Mouse (Mus musculus): ENCODE data around the gene Rnase1. TPM values are rescaled to one million over a fixed set of nuclear protein-coding genes. Genes with fewer than 3 reads are reported as not detected.

Rnase1 gene
- polyA plus RNA-seq, 1 experiment = 47.1 TPM

- TF ChIP-seq POLR2A (IDR thresholded peaks at IDR 0.05; ENCODE audit: low read depth, low read length) (no peak), CTCF (IDR thresholded peaks at IDR 0.05; ENCODE audit: extremely low read depth, insufficient read length, insufficient replicate concordance, low read depth, low read length) (no peak)
- Histone ChIP-seq H3K27ac (ENCODE audit: insufficient read depth, low read depth, low read length) (0 out of 2 replicates have a peak overlapping the region, but pooled peaks have one; percentile 26), H3K27me3 (ENCODE audit: control insufficient read depth, insufficient read depth, low read length) (no peaks in the 10 kb centered on the region), H3K36me3 (ENCODE audit: control insufficient read depth, insufficient read depth, low read length) (no peaks in the 10 kb centered on the region), H3K4me1 (ENCODE audit: control insufficient read depth, insufficient read depth, insufficient read length, low read length) (peaks cover 38% of the 10 kb centered on the region), H3K4me3 (ENCODE audit: low read depth, low read length) (no peak overlapping the region)
- WGBS = 28% methylated on average over 6 of the region's 6 CpGs
Measured at GRCm38 (mm10) chr14:51145521-51145920, 1.1 kb downstream of the Rnase1 start.

DNA sequence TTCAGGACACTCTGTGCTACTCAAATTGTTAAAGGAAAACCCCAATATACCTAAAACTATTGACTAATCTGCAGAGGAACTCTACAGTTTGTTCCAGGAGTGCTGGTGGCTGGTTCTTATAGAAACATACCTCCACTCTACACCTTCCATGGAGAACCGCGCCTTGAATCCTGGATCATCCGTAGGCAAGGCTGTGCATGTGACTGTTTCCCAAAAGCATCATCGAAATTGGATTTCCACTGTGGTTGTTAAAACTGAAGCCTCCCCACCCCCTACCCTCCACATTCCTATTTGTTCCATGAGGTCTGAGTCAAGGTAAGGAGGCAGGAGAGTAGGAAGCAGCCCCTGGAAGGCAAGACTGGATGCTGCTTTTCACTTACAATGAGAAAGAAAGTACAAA is 2.1 kb downstream of the Rnase1 start:
- H3K36me3 ChIP-seq (ENCODE audit: control insufficient read depth, insufficient read depth, low read length) = no peaks in the 10 kb centered on the region
- no peak for TF ChIP-seq POLR2A (IDR thresholded peaks at IDR 0.05; ENCODE audit: low read depth, low read length)
- TF ChIP-seq CTCF (IDR thresholded peaks at IDR 0.05; ENCODE audit: extremely low read depth, insufficient read length, insufficient replicate concordance, low read depth, low read length) = no peak
- WGBS = 89% methylated on average over 4 of the region's 4 CpGs
- peaks cover 37% of the 10 kb centered on the region for H3K4me1 ChIP-seq (ENCODE audit: control insufficient read depth, insufficient read depth, insufficient read length, low read length)
- H3K27me3 ChIP-seq (ENCODE audit: control insufficient read depth, insufficient read depth, low read length) = no peaks in the 10 kb centered on the region
- H3K4me3 ChIP-seq (ENCODE audit: low read depth, low read length) = no peak overlapping the region
- H3K27ac ChIP-seq (ENCODE audit: insufficient read depth, low read depth, low read length) = no peak overlapping the region

DNA sequence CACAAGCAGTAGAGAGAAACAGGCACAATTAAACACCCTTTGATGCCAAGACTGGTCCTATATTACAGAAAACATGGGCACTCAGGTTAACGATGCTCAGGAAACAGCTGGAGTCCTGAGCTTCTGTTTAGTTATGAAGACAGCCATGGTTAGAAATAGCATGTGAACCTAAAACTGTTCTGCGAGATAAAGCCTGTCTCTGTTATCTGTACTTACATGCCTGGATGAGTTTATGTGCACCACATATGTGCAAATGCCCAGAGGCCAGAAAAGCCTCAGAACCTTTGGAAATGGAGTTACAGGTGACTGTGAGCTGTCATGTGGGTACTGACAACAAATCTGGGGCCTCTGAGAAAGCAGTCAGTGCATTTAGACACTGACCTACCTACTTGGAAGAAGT is 2.6 kb downstream of the Rnase1 start:
- WGBS = 31% methylated on average over 2 of the region's 2 CpGs

GRCm38 (mm10) chr14:51143287-51143686 is 3.3 kb downstream of the Rnase1 start:
- no peaks in the 10 kb centered on the region for H3K36me3 ChIP-seq (ENCODE audit: control insufficient read depth, insufficient read depth, low read length)
- WGBS = 16% methylated on average over 4 of the region's 4 CpGs

More for the DNA sequence above, 2.6 kb downstream of the Rnase1 start:
- no peak for TF ChIP-seq CTCF (IDR thresholded peaks at IDR 0.05; ENCODE audit: extremely low read depth, insufficient read length, insufficient replicate concordance, low read depth, low read length)
- no peak for TF ChIP-seq POLR2A (IDR thresholded peaks at IDR 0.05; ENCODE audit: low read depth, low read length)
- H3K27me3 ChIP-seq (ENCODE audit: control insufficient read depth, insufficient read depth, low read length) = no peaks in the 10 kb centered on the region
- no peaks in the 10 kb centered on the region for H3K36me3 ChIP-seq (ENCODE audit: control insufficient read depth, insufficient read depth, low read length)
- no peak overlapping the region for H3K4me3 ChIP-seq (ENCODE audit: low read depth, low read length)
- H3K27ac ChIP-seq (ENCODE audit: insufficient read depth, low read depth, low read length) = no peak overlapping the region
- H3K4me1 ChIP-seq (ENCODE audit: control insufficient read depth, insufficient read depth, insufficient read length, low read length) = peaks cover 37% of the 10 kb centered on the region

GRCm38 (mm10) chr14:51142568-51142967 is 4.0 kb downstream of the Rnase1 start:
- H3K4me1 ChIP-seq (ENCODE audit: control insufficient read depth, insufficient read depth, insufficient read length, low read length) = peaks cover 24% of the 10 kb centered on the region
- 68% methylated on average over 3 of the region's 3 CpGs for WGBS
- no peaks in the 10 kb centered on the region for H3K27me3 ChIP-seq (ENCODE audit: control insufficient read depth, insufficient read depth, low read length)
- no peaks in the 10 kb centered on the region for H3K36me3 ChIP-seq (ENCODE audit: control insufficient read depth, insufficient read depth, low read length)
- no peak overlapping the region for H3K4me3 ChIP-seq (ENCODE audit: low read depth, low read length)
- TF ChIP-seq POLR2A (IDR thresholded peaks at IDR 0.05; ENCODE audit: low read depth, low read length) = no peak
- TF ChIP-seq CTCF (IDR thresholded peaks at IDR 0.05; ENCODE audit: extremely low read depth, insufficient read length, insufficient replicate concordance, low read depth, low read length) = no peak
- no peak overlapping the region for H3K27ac ChIP-seq (ENCODE audit: insufficient read depth, low read depth, low read length)

More at GRCm38 (mm10) chr14:51143287-51143686, 3.3 kb downstream of the Rnase1 start:
- H3K27ac ChIP-seq (ENCODE audit: insufficient read depth, low read depth, low read length) = no peak overlapping the region
- TF ChIP-seq CTCF (IDR thresholded peaks at IDR 0.05; ENCODE audit: extremely low read depth, insufficient read length, insufficient replicate concordance, low read depth, low read length) (no peak), POLR2A (IDR thresholded peaks at IDR 0.05; ENCODE audit: low read depth, low read length) (no peak)
- peaks cover 31% of the 10 kb centered on the region for H3K4me1 ChIP-seq (ENCODE audit: control insufficient read depth, insufficient read depth, insufficient read length, low read length)
- H3K27me3 ChIP-seq (ENCODE audit: control insufficient read depth, insufficient read depth, low read length) = no peaks in the 10 kb centered on the region
- H3K4me3 ChIP-seq (ENCODE audit: low read depth, low read length) = no peak overlapping the region

GRCm38 (mm10) chr14:51142119-51142518 is 4.5 kb downstream of the Rnase1 start:
- WGBS = 70% methylated on average over 4 of the region's 4 CpGs

GRCm38 (mm10) chr14:51140342-51140741 is 6.2 kb downstream of the Rnase1 start:
- TF ChIP-seq CTCF (IDR thresholded peaks at IDR 0.05; ENCODE audit: extremely low read depth, insufficient read length, insufficient replicate concordance, low read depth, low read length) = no peak
- no peak for TF ChIP-seq POLR2A (IDR thresholded peaks at IDR 0.05; ENCODE audit: low read depth, low read length)

More at GRCm38 (mm10) chr14:51142119-51142518, 4.5 kb downstream of the Rnase1 start:
- H3K4me3 ChIP-seq (ENCODE audit: low read depth, low read length) = no peak overlapping the region
- no peaks in the 10 kb centered on the region for H3K36me3 ChIP-seq (ENCODE audit: control insufficient read depth, insufficient read depth, low read length)
- H3K4me1 ChIP-seq (ENCODE audit: control insufficient read depth, insufficient read depth, insufficient read length, low read length) = peaks cover 22% of the 10 kb centered on the region
- no peak overlapping the region for H3K27ac ChIP-seq (ENCODE audit: insufficient read depth, low read depth, low read length)
- no peak for TF ChIP-seq CTCF (IDR thresholded peaks at IDR 0.05; ENCODE audit: extremely low read depth, insufficient read length, insufficient replicate concordance, low read depth, low read length)
- TF ChIP-seq POLR2A (IDR thresholded peaks at IDR 0.05; ENCODE audit: low read depth, low read length) = no peak
- H3K27me3 ChIP-seq (ENCODE audit: control insufficient read depth, insufficient read depth, low read length) = no peaks in the 10 kb centered on the region

More at GRCm38 (mm10) chr14:51140342-51140741, 6.2 kb downstream of the Rnase1 start:
- no peaks in the 10 kb centered on the region for H3K27me3 ChIP-seq (ENCODE audit: control insufficient read depth, insufficient read depth, low read length)
- no peaks in the 10 kb centered on the region for H3K36me3 ChIP-seq (ENCODE audit: control insufficient read depth, insufficient read depth, low read length)
- H3K4me3 ChIP-seq (ENCODE audit: low read depth, low read length) = no peak overlapping the region
- no peak overlapping the region for H3K27ac ChIP-seq (ENCODE audit: insufficient read depth, low read depth, low read length)
- WGBS = 47% methylated on average over 2 of the region's 2 CpGs
- H3K4me1 ChIP-seq (ENCODE audit: control insufficient read depth, insufficient read depth, insufficient read length, low read length) = peaks cover 9% of the 10 kb centered on the region; the same call in 1 of the 2 replicates

All from small intestine, adult 2 months (tissue).